Comparison of ENCODE assay signal across 8 mouse cellular contexts in genomic region chr10:126927101-126927961, GRCm38 (mm10). TPM values are rescaled to one million over a fixed set of nuclear protein-coding genes. Genes with fewer than 3 reads are reported as not detected.
DNase-seq lines count a peak whose midpoint lies in the region; ATAC-seq and TF ChIP-seq lines count a peak whose summit lies in the region.

No protein-coding gene starts in this region.

- intact Hi-C loops in heart, adult 2 months (cut with DNase I) = no loop called here

- 30% methylated on average over 11 of the region's 11 CpGs for WGBS in heart, adult 2 months

- no peak for TF ChIP-seq EP300 in heart, adult 2 months (IDR thresholded peaks at IDR 0.05; ENCODE audit: insufficient read depth, low read depth, low read length)

- peak; percentile 51 to 61 for DNase-seq in heart, adult 2 months
- DNase-seq in heart, adult 8-10 months (ENCODE audit: low spot score) = no peak
- DNase-seq in cerebellum, adult 11-12 months = peak; percentile 68
- DNase-seq in gastrocnemius, postnatal 25 days = peak; percentile 39
- peak; percentile 26 for DNase-seq in kidney, adult 9 months
- peak; percentile 45 for DNase-seq in lung, postnatal 10 days
- peak; percentile 67 for DNase-seq in telencephalon, adult 2 months (ENCODE audit: low read depth, low spot score)

- no peak for TF ChIP-seq CTCF in heart, adult 2 months (IDR thresholded peaks at IDR 0.05)

- peak overlapping the region; percentile 100 for H3K27ac ChIP-seq in heart, adult 2 months

- H3K9ac ChIP-seq in heart, adult 2 months (ENCODE audit: low read depth, low read length) = peak overlapping the region; percentile 75

- H3K27me3 ChIP-seq in heart, adult 2 months (ENCODE audit: control insufficient read depth, insufficient read depth, low read length) = no peaks in the 10 kb centered on the region

- H3K4me1 ChIP-seq in heart, adult 2 months (ENCODE audit: control insufficient read depth, insufficient read depth, low read length) = peaks cover 14% of the 10 kb centered on the region

- H3K79me2 ChIP-seq in heart, adult 2 months (replicated peaks; ENCODE audit: control insufficient read depth, insufficient read depth, low read length) = no peaks in the 10 kb centered on the region

- no peak for ATAC-seq in CD4-positive, CD25-positive, alpha-beta regulatory T cell, adult 4 months

- TF ChIP-seq POLR2A in heart, adult 2 months (IDR thresholded peaks at IDR 0.05; ENCODE audit: insufficient read depth, low read depth, low read length) = no peak

- no peaks in the 10 kb centered on the region for H3K36me3 ChIP-seq in heart, adult 2 months (ENCODE audit: control insufficient read depth, insufficient read depth, low read length)

- peak overlapping the region; percentile 59 for H3K4me3 ChIP-seq in heart, adult 2 months

RNA-seq across cellular contexts. Expression of gene Atp23, which starts 26.2 kb away (rescaled TPM):
- 1 to 10 TPM; 4.9 to 5.5 TPM for total RNA-seq in heart, adult 2 months (2021)
- polyA plus RNA-seq in heart, adult 2 months (2012; rRNA removed) = 5.3 and 5.5 TPM in 2 replicates
- 1 to 10 TPM; 3.7 to 5.8 (median 4.7) TPM for total RNA-seq in heart, adult 8-10 months (2022)
- total RNA-seq in gastrocnemius, postnatal 25 days (2021) = 1 to 10 TPM; 2.5 to 2.6 TPM
- 1 to 10 TPM; 2.7 to 6.1 TPM for polyA plus RNA-seq in CD4-positive, CD25-positive, alpha-beta regulatory T cell, adult 4 months (2017; shearing (Covaris generic))

RNA-seq across cellular contexts. Expression of gene Ctdsp2, which starts 51.2 kb away (rescaled TPM):
- 100 to 1,000 TPM in 1 of 2 experiments, 10 to 100 TPM in 1; 82.2 to 108 TPM for total RNA-seq in heart, adult 2 months (2021)
- polyA plus RNA-seq in heart, adult 2 months (2012; rRNA removed) = 85.6 and 114 TPM in 2 replicates
- total RNA-seq in heart, adult 8-10 months (2022) = 100 to 1,000 TPM in 2 of 4 experiments, 10 to 100 TPM in 2; 84.6 to 110 (median 95.0) TPM
- total RNA-seq in gastrocnemius, postnatal 25 days (2021) = 10 to 100 TPM; 90.6 to 98.7 TPM
- polyA plus RNA-seq in CD4-positive, CD25-positive, alpha-beta regulatory T cell, adult 4 months (2017; shearing (Covaris generic)) = 10 to 100 TPM; 35.4 to 37.8 TPM
